Mouse (Mus musculus) heart, postnatal 25 days (tissue): ENCODE data around the gene Gemin4. TPM values are rescaled to one million over a fixed set of nuclear protein-coding genes. Genes with fewer than 3 reads are reported as not detected.
"Not testable (repeated sequence)": the region's sequence is repeated elsewhere in the genome, so short reads cannot be mapped to it uniquely, and the experiment has no call there.

ENCODE experiments used
- DNase-seq: peaks from one replicate; pipeline ENCODE4 v3.0.0; 2022; ENCODE audit warnings: low spot score
- intact Hi-C: fragments of 180-260 bp; cut with DNase I; formaldehyde crosslinking; loops from one replicate; pipeline ENCODE4 v1.15.1; 2025
- total RNA-seq, 2 experiments: library from RNA; stranded (reverse); gene quantifications; 2 replicates each; pipeline ENCODE4 v1.2.3; 2021

Gemin4 gene
- total RNA-seq, 2 experiments from 2014 or later: 1.4 to 3.2 TPM

DNA sequence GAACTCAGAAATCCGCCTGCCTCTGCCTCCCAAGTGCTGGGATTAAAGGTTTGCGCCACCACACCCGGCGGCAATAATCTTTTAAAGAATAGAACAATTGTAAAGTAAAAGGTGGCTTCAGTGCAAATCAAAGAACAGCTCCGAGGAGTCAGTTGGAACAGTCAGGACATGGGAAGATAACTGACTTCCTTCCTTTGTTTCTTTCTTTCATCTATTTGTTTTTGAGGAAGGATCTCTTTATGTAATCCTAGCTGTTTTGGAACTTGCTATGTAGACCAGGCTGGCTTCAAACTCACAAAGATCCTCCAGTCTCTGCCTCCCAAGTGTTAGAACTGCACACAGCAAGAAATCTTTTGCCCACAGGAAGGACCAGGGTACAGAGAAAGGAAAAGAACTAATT, 7.2 kb upstream of the Gemin4 start:
- no peak for DNase-seq
- intact Hi-C loops: no loop called here

DNA sequence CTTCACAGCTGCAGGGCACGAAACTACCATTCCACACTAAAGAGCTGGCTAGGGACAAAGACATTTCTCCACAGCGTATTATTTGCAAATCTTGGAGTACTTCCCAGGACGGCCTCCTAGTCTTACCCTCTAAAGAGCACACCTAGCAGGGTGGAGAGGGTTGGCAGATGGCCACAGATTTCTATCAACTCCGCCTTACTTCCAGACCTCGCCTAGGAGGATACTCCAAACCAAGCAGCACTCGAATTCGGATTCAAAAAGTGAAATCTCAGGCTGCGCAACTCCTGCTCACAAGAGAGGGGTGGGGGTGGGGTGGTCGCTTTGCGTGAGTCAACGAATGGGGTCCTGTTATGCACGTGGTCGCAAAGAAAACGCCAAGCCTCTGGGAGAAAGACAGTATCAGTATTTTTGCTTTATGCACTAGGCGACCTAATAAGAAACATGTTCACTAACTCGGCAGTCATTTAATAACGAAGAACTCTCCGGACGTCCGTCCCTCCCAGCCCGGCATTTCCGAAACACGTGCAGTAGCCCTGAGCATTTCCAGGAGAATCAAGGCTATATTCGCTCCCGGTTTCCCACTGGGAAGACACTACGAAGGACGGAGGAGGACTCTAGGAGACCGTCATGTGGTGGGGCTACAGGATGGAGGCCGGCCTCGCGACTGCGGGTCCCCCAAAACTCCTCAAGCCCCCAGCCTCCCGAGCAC, 629 bp downstream of the Gemin4 start:
- DNase-seq: no peak
- intact Hi-C loops: loop anchor here (2.0 kb wide), 2 partner anchors 14 to 36 kb away; no protein-coding TSS in a partner anchor

DNA sequence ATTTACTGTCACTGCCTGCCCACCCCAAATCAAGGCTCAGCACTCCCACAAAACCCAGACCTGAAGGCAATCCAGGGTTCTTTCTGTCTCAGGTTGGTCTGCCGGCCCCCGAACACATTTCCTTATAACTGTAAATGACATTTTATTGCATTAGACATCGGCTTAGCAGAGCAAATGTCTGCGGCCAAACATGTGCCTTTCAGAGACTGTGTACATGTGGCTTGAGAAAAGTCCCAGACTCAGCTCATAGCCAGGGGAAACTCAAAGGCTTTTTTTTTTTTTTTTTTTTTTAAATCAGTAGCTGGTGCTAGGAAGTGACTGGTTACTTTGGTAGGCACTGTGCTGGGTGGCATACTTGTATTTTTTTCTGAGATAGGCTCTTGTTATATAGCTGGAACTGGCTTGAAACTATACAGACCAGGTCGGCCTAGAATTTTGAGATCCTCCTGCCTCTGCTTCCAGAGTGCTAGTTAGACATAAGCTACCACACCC, 1.4 kb downstream of the Gemin4 start:
- intact Hi-C loops: loop anchor here (2.0 kb wide), 2 partner anchors 13 to 35 kb away; no protein-coding TSS in a partner anchor
- DNase-seq: no peak

DNA sequence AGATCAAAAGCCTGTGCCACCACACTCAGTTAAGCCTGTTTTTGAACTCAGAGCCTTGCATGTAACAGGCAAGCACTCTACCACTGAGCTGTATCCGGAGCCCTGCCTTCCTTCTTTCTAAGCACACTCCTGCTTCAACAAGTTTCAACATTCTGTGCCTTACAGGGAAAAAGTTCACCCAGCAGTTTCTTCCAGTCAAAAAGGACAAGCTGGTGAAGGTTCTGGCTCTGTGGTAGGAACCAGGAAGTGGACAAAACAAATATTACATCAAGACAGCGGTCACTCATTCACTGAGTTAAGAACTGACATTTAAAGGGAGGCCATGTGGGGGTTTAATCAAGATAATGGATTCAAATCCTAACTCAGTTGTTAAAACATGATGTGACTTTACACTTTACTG, 2.5 kb downstream of the Gemin4 start:
- no peak for DNase-seq
- intact Hi-C loops: no loop called here

DNA sequence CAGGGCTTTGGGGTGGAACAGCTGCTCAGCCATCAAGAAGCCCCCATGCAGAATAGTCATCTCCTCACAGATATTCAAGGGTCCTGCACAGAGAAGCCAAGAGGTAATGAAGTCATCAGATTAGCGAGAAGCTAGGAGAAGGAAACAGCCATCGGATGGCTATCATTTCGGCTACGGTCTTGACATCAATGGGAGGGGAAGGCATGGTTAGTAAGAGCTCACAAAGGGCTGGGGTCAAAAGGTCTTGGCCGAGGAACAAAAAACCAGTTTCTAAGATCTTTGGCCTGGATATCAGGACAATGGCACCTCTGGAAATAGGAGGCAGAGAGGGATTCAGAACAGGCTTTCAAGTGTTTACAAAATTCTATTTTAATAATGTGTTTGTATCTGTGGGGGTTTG, 3.6 kb downstream of the Gemin4 start:
- intact Hi-C loops: no loop called here
- no peak for DNase-seq

DNA sequence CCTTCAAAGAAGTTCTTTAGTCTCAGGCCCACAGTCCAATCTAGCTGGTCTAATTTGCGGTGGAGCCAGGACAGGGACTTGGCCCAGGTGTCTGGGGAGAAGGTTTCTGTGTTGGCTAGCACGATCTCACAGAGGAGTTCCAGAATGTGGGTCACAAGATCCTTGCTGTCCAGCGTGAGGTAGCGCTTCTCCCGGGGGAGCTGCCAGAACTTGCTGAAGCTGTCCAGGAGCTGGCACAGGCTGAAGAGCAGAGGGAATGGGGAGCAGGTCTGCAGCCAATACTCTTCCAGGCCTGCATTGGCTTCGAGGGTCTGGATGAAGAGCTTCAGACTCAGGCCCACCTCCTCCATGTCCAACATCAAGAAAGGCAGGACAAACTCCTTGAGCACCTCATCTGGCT, 5.9 kb downstream of the Gemin4 start:
- intact Hi-C loops, DNase-seq: not testable (repeated sequence)

DNA sequence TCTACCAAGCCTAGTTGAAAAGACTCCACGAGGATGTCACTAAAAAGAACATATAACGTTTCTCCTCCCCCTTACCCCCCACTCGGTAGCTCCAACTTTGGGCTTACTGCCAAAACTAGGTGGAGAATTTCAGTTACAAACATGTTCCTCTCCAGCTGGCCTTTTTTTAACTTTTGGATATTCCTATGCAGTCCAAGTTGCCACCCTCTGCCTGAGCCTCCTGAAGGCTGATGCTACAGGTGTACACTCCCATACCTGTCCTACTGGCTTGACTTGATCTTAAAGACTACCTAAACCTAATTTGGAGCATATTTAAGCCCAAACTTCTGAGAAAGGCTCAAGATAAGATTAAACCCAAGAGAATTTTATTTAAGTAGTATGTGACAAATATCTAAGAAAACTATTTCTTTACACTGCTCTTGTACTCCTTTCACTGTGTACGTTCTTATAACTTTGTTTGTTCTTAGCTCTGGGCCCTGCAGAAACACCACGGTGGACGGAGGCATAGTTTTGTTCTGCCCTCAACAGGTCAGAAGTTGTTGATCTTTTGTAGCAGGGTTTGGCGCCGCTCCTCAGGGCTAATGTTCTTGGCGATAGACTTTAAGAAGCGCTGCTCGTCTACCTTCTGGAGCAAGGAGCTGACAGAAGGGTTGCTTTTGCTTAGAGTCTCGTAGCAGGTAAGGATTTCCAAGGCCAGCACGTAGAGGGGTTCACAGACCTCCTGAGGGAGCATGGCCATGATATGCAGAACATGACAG, 7.1 kb downstream of the Gemin4 start:
- DNase-seq: no peak
- intact Hi-C loops: no loop called here

DNA sequence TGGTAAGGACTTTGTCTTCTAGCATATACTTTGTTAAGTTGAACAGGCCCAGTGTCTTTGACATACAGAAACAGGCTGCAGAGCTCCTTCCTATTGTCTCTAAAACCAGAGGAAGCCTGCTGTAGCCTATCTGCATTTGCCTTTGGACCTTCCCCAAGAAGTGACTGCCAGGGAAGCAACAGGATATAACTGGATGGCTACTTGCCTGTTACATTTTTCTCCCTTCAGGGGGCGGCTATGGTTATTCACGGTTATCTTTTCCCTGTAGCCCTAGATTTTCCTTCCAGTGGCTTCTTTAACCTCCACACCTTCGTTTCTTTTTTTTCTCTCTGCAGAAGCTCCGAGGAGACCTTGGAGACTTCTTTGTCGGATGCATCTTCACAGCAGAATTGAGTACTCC, 10.7 kb downstream of the Gemin4 start:
- intact Hi-C loops: no loop called here
- DNase-seq: no peak

DNA sequence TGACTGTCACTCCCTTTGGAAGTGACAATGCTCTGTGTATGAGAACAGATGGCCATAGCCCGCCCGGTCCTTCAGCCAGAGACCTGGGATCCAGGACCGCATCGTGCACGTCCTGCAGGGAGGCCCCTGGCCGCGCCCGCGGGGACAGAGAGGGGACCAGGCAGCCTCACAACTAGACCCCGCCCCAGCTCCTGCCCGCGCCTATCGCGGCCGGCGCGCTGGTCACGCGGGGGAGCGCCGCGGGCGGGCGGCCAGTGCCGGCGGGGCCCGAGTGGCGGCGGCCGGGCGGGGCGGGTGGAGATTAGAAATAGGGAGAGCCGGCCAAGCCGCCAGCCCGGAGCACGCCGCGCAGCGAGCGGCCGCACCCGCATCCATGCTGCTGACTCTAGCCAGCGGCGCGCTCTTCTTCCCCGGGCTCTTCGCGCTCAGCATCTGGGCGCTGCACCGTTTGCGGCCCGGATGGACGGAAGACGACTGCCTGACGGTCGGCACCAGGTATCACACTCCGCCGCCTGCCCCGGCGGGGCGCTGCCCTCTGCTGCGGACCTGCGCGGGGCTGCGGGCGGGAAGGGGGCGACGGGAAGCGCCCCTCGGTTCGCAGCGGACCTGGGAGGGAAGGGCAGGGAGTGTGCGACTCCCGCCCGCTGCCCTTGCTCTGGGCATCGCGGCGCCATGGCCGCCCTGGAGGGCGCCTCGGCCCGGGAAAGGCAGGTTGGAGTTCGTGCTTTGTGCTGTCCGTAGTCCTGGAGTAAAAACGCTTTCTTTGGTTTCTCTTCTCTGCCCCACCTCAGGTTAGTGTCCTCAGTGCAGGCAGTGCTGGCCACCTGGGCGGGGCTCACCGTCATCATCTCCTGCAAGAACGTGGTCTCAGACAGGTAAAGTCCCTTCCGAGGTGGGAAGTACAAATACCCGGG, 15.4 kb downstream of the Gemin4 start:
- DNase-seq: peak; percentile 90
- intact Hi-C loops: loop anchor here (2.0 kb wide), 2 partner anchors 15 to 23 kb away; partner anchors contain the start of genes Dbil5, Fam57a, Gemin4 and Vps53

DNA sequence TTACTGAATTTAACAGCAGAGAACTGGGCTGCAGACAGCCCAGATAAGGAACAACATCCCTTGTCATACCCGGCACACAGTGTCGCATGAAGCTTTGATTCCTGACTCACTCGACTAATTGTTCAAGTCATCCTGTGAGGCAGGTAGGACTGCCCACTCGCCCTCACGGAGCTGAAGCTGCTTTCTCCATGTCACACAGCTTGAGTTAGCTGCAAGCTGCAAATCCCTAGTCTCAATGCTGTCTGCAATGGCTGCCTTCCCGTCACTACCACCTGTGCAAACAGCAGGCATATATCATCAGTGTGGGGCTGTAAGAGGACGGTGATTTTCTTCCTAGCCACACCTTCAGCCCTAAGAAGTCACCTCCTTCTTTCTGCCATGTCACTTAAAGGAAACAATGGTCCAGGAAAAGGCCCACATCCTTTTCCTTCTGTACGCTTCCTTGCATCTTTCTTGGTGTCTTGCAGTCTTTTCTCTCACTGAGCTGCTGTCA, 20.4 kb downstream of the Gemin4 start:
- no peak for DNase-seq
- intact Hi-C loops: no loop called here

DNA sequence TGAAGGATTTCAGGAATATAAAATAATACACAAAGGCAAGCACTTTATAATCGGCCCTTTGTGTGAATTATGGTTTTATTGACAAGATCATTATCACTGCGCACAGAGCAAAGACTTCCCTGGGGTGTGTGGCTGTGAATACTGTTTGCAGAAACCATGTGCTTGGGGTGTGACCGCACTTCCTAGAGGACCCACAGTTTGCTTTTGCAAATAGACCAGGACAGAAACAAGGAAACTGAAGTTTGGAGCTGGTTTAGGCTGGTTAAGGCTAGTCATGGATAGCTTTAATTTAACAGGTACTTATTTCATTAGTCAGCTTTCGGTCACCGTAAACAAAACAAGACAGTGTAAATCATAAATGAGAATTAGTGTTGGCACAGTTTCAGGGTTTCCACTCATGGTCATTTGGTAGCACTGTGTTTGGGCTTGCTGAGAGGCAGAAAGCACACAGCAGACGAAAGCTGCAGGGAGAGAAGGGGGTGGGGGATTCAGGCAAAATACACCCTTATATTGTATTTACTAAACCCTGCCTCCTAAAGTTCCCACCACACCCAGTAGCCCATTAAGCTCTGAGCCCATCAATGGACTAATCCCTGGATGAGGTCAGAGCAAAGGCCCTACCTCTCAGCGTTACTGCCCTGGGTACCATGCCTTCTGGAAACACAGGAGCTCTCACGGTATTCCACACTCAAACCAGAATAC, 21.0 kb downstream of the Gemin4 start:
- intact Hi-C loops: no loop called here
- no peak for DNase-seq

DNA sequence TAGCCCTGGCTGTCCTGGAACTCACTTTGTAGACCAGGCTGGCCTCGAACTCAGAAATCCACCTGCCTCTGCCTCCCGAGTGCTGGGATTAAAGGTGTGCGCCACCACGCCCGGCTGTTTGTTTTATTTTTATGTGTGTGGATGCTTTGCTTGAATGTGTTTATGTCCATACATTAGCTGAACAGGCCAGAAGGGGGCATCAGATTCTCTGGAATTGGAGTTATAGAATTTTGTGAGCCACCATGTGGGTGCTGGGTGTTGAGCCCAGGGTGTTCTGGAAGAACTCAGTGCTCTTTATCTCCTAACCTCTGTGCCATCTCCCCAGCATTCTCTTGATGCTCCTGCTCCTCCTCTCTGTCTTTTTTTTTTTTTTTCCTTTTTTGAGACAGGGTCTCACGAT, 30.6 kb downstream of the Gemin4 start:
- no peak for DNase-seq
- intact Hi-C loops: no loop called here

DNA sequence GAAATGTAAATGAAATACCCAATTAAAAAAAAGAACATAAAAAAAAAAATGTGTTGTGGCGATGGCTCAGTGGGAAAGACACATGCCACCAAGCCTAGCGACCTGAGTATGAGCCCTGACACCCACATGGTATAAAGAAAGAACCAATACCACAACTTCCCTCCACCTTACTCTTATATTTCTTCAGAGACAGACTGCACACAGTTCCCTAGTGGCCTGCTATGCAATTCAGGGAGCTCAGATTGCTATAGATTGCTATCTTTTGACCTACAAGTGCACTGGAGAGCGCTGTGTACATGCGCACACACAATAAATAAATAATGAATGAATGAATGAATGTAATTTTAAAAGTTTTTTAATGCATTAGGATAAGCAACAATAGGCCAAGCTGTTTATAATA, 33.7 kb downstream of the Gemin4 start:
- DNase-seq: no peak
- intact Hi-C loops: loop anchor here (5.0 kb wide), 1 partner anchor 224 kb away; the partner anchor contains the start of gene Timm22

DNA sequence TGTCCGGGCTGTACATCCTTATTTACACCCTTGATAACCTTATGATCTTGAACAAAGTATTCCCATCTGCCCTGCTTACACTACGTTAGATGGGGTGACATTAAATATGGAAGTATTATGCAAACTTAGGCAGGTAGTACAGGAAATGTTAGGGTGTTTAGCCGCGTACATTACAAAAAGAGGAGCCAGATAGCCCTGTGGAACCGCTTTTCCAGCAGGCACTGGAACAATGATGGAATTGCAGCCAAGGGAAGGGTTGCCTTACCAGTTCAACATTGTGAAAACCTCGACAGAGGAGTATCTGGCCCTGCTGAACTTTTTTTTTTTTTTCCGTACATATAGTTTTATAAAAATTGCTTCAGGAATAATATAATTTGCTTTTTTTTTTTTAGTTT, 37.3 kb downstream of the Gemin4 start:
- no peak for DNase-seq
- intact Hi-C loops: loop anchor here (2.0 to 5.0 kb wide), 2 partner anchors 37 to 227 kb away; partner anchors contain the start of genes Dbil5, Gemin4 and Timm22

DNA sequence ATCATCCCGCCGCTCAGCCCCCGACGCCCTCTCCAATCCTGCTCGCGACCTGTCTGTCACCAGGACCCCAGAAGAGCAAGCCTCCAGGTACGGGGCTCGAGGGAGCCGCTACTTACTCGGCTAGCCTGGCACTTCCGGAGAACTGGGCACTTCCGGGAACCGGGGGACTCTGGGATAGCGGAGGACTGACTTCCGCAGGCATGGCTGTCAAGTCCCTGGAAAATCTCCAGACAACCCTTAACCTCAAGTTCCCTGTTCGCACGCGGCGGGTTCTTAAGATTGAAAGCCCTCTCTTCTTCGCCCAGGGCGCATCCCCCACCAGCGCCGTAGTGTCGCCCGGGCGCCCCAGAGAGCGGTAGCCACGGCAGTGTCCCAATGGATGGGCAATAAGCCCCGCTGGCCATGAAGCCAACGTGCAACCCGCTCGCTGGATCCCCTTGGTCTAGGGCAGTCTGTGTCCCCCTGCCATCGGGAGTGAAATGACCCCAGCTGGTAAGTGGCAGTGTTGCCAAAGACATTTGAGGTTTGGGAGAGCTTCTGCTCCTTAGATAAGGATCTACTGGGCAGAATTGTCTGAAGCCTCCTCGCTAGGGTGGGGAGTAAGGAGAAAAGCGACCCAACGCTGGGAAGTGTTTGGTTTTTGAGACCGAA, 37.8 kb downstream of the Gemin4 start, which contains the start of the genes Vps53 and Fam57a:
TSS of gene Vps53 (minus strand) at position 153 of the 651 bp plus-strand sequence.
TSS of gene Fam57a (plus strand) at position 177 of the 651 bp plus-strand sequence.
- peak; percentile 77 for DNase-seq
- intact Hi-C loops: loop anchor here (2.0 to 5.0 kb wide), 3 partner anchors 23 to 228 kb away; partner anchors contain the start of genes Dbil5, Gemin4 and Timm22

DNA sequence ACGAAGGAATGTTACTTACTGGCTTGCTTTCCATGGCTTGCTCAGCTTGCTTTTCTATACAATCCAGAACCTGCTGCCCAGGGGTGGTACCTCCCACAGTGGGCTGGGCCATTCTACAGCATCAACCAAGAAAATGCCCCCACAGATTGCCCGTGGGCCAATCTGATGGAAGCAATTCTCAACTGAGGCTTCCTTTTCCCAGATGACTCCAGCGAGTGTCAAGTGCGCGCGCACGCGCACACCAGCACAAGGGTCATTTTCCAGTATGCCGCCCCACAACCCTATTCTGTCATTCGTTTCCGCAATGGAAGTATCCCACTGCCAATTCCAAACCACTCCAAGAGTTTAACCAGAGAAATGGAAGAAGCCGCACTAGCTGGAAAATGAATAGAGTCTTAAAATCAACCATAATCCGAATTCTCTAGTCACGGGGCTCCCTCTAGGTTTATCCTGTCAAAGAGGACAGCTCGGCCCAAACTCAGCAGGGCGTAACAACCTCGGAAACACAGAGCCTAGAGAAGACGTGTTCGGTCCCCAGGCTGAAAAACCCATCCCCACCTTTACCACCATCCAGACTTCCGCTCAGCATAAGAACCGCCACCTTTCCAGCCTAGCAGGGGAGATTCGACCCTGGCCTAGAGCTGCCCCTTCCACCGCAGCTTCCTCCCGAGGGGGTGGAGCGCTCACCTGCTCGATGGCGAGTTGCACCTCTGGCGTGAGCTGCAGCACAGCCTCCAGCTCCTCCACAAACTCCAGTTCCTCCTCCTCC, 38.6 kb downstream of the Gemin4 start:
- intact Hi-C loops: loop anchor here (2.0 kb wide), 1 partner anchor 24 kb away; no protein-coding TSS in a partner anchor
- no peak for DNase-seq

DNA sequence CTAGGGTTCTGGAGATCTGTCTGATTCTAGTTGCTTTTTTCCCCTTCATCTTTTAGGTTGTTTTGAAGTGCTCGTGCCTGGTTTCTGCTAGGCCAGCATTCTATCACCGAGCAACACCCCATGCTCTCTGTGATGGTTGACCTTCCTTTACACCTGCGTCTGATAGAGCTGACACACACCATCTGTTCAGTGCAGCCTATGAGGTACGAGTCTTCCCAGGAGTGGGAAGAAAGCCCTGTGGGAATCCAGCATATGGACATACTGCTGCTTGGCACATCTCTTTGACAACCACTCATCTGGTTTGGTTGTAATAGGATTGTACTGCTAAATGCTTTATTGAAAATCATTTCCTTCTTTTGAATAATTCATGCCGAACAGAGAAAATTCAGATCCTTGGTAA, 47.3 kb downstream of the Gemin4 start:
- intact Hi-C loops: no loop called here
- DNase-seq: no peak

DNA sequence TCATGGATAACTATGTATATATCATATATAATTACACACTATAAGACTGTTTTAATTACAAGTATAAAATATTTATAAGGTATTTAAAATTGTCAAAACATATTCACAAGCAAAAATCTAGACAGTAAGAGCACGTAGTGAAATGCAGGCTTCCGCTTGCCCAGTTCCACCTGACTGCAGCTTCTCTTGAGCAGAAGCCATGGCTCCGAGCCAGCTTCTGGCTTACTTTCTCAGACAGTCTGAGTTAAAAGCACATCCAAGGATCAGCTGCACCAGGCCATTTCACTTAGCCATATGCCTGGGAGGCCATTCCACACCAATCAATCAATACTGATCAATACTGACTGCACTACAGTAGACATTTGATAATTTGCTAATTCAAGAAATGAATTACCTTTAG, 48.5 kb downstream of the Gemin4 start:
- intact Hi-C loops: loop anchor here (5.0 kb wide), 1 partner anchor 37 kb away; no protein-coding TSS in a partner anchor

More for the DNA sequence above, 48.5 kb downstream of the Gemin4 start:
- no peak for DNase-seq
